Mouse (Mus musculus) hindbrain, embryonic 11.5 days (tissue): ENCODE data around the gene Plcg1. TPM values are rescaled to one million over a fixed set of nuclear protein-coding genes. Genes with fewer than 3 reads are reported as not detected.

Experiments
- ATAC-seq: fragments of 200-750 bp; cut with Nextera tagmentation; 2 replicates; pipeline ENCODE4 v1.8.0; 2017; ENCODE audit warnings: mild to moderate bottlenecking, moderate TSS enrichment, moderate library complexity; ENCODE audit not compliant: low FRiP score
- DNase-seq: peaks from one replicate; pipeline ENCODE4 v3.0.0-alpha.2; 2015; ENCODE audit warnings: low spot score
- H3K27ac ChIP-seq: fragments of 300-500 bp; sonication (generic); 2 replicates; pipeline ENCODE4 v1.5.1; 2014; ENCODE audit warnings: mild to moderate bottlenecking, low read depth, low read length
- H3K27me3 ChIP-seq: fragments of 300-500 bp; sonication (generic); 2 replicates; pipeline ENCODE4 v1.6.1; 2014; ENCODE audit warnings: mild to moderate bottlenecking, low read length, moderate library complexity, mixed read lengths; ENCODE audit not compliant: control insufficient read depth, insufficient read depth
- H3K36me3 ChIP-seq: fragments of 300-500 bp; sonication (generic); 2 replicates; pipeline ENCODE4 v1.6.1; 2014; ENCODE audit warnings: mild to moderate bottlenecking, low read length, moderate library complexity, mixed read lengths; ENCODE audit not compliant: control insufficient read depth, insufficient read depth
- H3K4me1 ChIP-seq: fragments of 300-500 bp; sonication (generic); replicated peaks from 2 replicates; pipeline ENCODE4 v1.6.1; 2014; ENCODE audit warnings: low read length, mixed read lengths; ENCODE audit not compliant: control insufficient read depth, insufficient read depth
- H3K4me2 ChIP-seq: fragments of 300-500 bp; sonication (generic); replicated peaks from 2 replicates; pipeline ENCODE4 v1.6.1; 2014; ENCODE audit warnings: mild to moderate bottlenecking, low read depth, low read length
- H3K4me3 ChIP-seq: fragments of 300-500 bp; sonication (generic); 2 replicates; pipeline ENCODE4 v1.5.1; 2014; ENCODE audit warnings: low read depth, low read length
- H3K9ac ChIP-seq: fragments of 300-500 bp; sonication (generic); 2 replicates; pipeline ENCODE4 v1.6.1; 2014; ENCODE audit warnings: low read depth, low read length
- H3K9me3 ChIP-seq: fragments of 300-500 bp; sonication (generic); 2 replicates; pipeline ENCODE4 v1.6.1; 2016; ENCODE audit warnings: low read length; ENCODE audit not compliant: control insufficient read depth
- WGBS: fragments of 180-500 bp; shearing (Covaris S2); extraction: QIAGEN DNeasy Blood & Tissue Kit; methylation state at CpG from one replicate; pipeline ENCODE4 v1.1.7; 2014; 5-methylcytosine and 5-hydroxymethylcytosine counted together
- polyA plus RNA-seq: library from polyadenylated mRNA; unstranded; fragments of >200 nt; fragmentation: Nextera tagmentation; extraction: Ambion mirVana; gene quantifications from 2 replicates; pipeline ENCODE4 v1.2.1, GENCODE M21; 2014

Gene Plcg1
- polyA plus RNA-seq, 1 experiment from 2014 or later: 67.8 TPM

DNA sequence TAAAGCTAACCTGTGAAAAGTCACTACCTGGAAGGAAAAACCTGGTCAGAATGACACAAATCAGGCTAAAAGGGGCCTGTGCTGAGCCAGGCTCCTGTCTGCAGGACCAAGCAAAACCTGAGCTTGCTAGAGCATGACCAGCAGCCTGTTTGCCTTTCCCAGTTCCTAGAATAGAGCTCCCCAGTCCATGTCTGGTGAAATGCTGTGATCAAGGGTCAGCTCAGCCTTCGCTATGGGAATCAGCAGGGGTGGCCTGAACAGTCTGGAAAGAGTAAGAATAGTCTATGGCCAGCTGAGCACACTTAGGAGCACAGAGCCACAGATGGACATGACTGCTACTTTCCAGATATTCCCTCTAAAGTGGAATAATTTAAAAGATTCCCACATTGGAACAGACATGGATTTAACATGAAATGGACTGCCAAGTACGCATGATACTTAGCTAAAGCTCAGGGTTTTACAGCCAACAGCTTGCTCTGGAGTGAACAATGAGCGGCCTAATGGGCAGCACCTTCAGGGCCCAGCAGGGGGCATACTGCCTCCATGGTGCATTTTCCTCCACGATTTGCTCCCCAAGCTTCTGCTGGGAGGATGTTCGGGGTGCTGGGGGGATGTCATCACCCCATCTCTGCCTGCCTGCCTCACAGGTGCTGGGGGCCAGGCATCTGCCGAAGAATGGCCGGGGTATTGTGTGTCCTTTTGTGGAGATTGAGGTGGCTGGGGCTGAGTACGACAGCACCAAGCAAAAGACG, 29.5 kb downstream of the Plcg1 start:
- WGBS: 88% methylated on average over 9 of the region's 9 CpGs
- H3K4me1 ChIP-seq: no peaks in the 10 kb centered on the region
- H3K4me3 ChIP-seq: no peak overlapping the region
- H3K4me2 ChIP-seq: no peak overlapping the region
- peaks cover 12% of the 10 kb centered on the region for H3K36me3 ChIP-seq
- no peak for ATAC-seq
- no peak overlapping the region for H3K9ac ChIP-seq
- no peak overlapping the region for H3K27ac ChIP-seq
- H3K9me3 ChIP-seq: no peaks in the 10 kb centered on the region
- no peaks in the 10 kb centered on the region for H3K27me3 ChIP-seq
- peak; percentile 33 for DNase-seq

GRCm38 (mm10) chr2:160763816-160764215, 32.7 kb downstream of the Plcg1 start:
- no peaks in the 10 kb centered on the region for H3K27me3 ChIP-seq
- 90% methylated on average over 3 of the region's 3 CpGs for WGBS
- no peak overlapping the region for H3K27ac ChIP-seq
- H3K9ac ChIP-seq: no peak overlapping the region
- H3K4me3 ChIP-seq: no peak overlapping the region
- H3K36me3 ChIP-seq: peaks cover 3% of the 10 kb centered on the region; the same call in 1 of the 2 replicates
- H3K9me3 ChIP-seq: no peaks in the 10 kb centered on the region
- ATAC-seq (no peak), DNase-seq (no peak)
- H3K4me2 ChIP-seq: no peak overlapping the region
- no peaks in the 10 kb centered on the region for H3K4me1 ChIP-seq

GRCm38 (mm10) chr2:160764386-160764785, 33.3 kb downstream of the Plcg1 start:
- H3K4me2 ChIP-seq: no peak overlapping the region
- DNase-seq (no peak), ATAC-seq (no peak)
- H3K27me3 ChIP-seq: no peaks in the 10 kb centered on the region
- no peaks in the 10 kb centered on the region for H3K9me3 ChIP-seq
- 92% methylated on average over 2 of the region's 2 CpGs for WGBS
- H3K36me3 ChIP-seq: peaks cover 3% of the 10 kb centered on the region; the same call in 1 of the 2 replicates
- H3K4me3 ChIP-seq: no peak overlapping the region
- no peak overlapping the region for H3K9ac ChIP-seq
- H3K27ac ChIP-seq: no peak overlapping the region
- H3K4me1 ChIP-seq: no peaks in the 10 kb centered on the region

DNA sequence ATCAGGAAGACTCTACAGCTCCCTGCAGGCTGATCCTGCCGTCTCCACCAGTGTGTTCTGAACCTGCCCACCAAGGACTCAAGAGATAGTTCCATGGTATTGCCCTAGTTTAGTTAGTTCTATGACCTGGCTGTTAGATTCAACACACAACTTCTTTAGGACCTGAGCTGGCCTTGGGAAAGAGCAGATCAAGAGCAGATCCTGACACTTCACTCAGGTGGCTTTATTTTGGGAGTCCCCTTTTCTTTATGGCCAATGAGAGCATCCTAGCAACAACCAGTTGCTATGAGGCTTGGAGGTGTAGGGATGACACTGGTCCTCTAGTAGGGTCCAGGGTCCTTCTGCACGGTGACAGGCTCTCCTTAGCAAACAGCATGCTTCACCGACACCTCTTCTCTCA, 34.0 kb downstream of the Plcg1 start:
- no peak overlapping the region for H3K4me2 ChIP-seq
- H3K4me3 ChIP-seq: no peak overlapping the region
- no peak for ATAC-seq
- no peak for DNase-seq
- no peaks in the 10 kb centered on the region for H3K4me1 ChIP-seq
- H3K9me3 ChIP-seq: no peaks in the 10 kb centered on the region
- WGBS: 75% methylated on average over 3 of the region's 3 CpGs
- peaks cover 3% of the 10 kb centered on the region; the same call in 1 of the 2 replicates for H3K36me3 ChIP-seq
- H3K9ac ChIP-seq: no peak overlapping the region
- H3K27me3 ChIP-seq: no peaks in the 10 kb centered on the region
- no peak overlapping the region for H3K27ac ChIP-seq

DNA sequence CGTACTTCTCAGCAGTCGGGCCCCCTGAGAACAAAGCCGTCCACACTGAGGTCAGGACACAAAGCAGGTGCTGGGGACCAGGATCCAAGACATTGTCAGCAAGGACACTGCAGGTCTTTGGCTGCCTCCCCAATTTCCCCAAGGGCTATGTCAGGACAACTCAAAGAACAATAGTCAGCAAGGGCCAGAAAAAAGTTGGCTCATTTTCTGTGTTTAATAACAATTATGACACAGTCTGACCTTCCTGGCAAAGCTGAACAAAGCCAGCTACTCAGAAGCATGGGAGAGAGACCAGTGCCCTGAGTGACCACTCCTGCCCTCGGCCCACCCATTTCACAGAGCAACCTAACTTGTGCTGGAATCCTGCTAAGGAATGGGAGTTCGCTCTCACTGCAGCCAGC, 35.3 kb downstream of the Plcg1 start:
- H3K4me3 ChIP-seq: no peak overlapping the region
- no peak for DNase-seq
- 69% methylated on average over 5 of the region's 5 CpGs for WGBS
- no peaks in the 10 kb centered on the region for H3K4me1 ChIP-seq
- no peaks in the 10 kb centered on the region for H3K36me3 ChIP-seq
- H3K9ac ChIP-seq: no peak overlapping the region
- H3K9me3 ChIP-seq: no peaks in the 10 kb centered on the region
- no peak overlapping the region for H3K4me2 ChIP-seq
- ATAC-seq: no peak
- no peak overlapping the region for H3K27ac ChIP-seq
- H3K27me3 ChIP-seq: no peaks in the 10 kb centered on the region

GRCm38 (mm10) chr2:160767201-160767600, 36.1 kb downstream of the Plcg1 start:
- Histone ChIP-seq H3K4me1 (no peaks in the 10 kb centered on the region), H3K4me2 (no peak overlapping the region), H3K27ac (no peak overlapping the region), H3K9me3 (no peaks in the 10 kb centered on the region), H3K4me3 (no peak overlapping the region), H3K27me3 (no peaks in the 10 kb centered on the region), H3K36me3 (no peaks in the 10 kb centered on the region), H3K9ac (no peak overlapping the region)
- no peak for ATAC-seq
- WGBS: 92% methylated on average over 2 of the region's 2 CpGs
- no peak for DNase-seq

DNA sequence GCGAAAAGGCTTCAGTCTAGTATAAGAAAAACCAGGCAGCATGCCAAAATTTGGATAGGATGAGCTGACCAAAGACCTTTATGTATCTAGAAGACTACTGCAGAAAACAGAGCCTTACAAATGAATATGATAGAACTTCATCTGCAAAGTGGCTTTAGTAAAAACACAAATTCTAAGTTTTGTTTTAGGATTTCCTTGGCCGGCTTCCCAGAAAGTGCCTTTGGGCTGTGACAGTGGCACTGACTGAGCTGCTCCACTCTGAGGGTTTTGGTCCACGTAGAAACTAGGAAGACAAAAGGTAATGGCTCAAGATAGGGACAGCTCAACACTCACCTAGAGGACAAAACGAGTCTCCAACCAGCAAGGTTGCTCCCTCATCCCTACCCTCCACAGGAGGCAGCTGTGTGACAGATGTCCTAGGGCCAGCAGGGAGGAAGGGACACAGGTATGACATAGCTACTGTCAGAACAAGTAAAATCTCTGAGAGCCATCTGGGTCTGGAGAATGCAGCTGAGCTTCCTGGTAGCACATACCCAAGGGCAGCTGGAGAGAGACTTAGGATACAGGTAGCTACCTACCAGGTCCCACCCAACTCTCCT, 37.1 kb downstream of the Plcg1 start:
- no peak for DNase-seq
- no peaks in the 10 kb centered on the region for H3K27me3 ChIP-seq
- no peak for ATAC-seq
- no peaks in the 10 kb centered on the region for H3K4me1 ChIP-seq
- no peaks in the 10 kb centered on the region for H3K9me3 ChIP-seq
- H3K36me3 ChIP-seq: no peaks in the 10 kb centered on the region
- no peak overlapping the region for H3K4me3 ChIP-seq
- no peak overlapping the region for H3K9ac ChIP-seq
- WGBS: 83% methylated on average over 4 of the region's 4 CpGs
- H3K27ac ChIP-seq: no peak overlapping the region
- no peak overlapping the region for H3K4me2 ChIP-seq

GRCm38 (mm10) chr2:160768997-160769396, 37.9 kb downstream of the Plcg1 start:
- Histone ChIP-seq H3K27ac (no peak overlapping the region), H3K36me3 (no peaks in the 10 kb centered on the region), H3K4me1 (no peaks in the 10 kb centered on the region), H3K4me2 (no peak overlapping the region), H3K9ac (no peak overlapping the region), H3K4me3 (no peak overlapping the region), H3K27me3 (no peaks in the 10 kb centered on the region), H3K9me3 (no peaks in the 10 kb centered on the region)
- 95% methylated on average over 2 of the region's 2 CpGs for WGBS
- no peak for DNase-seq
- no peak for ATAC-seq

DNA sequence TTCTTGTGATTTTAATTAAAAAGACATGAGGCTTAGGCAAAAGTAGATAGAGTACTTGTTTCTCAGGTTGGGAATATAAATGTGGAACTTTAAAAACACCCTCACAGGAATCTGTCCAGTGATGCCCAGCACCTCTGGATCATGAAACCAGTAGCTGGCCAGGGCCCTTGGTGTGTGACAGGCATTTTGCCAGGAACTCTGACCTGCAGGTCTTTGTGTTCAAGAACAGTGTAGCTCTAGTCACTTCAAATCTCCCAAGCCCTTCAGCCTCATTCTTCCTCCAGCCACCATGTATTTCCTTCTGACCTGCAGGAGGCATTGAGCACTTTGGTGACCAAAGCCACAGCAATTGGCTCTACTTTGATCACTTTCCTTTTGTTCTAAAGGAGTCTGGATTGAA, 39.3 kb downstream of the Plcg1 start:
- no peak for DNase-seq

More for the DNA sequence above, 39.3 kb downstream of the Plcg1 start:
- no peaks in the 10 kb centered on the region for H3K4me1 ChIP-seq
- no peak overlapping the region for H3K9ac ChIP-seq
- no peaks in the 10 kb centered on the region for H3K9me3 ChIP-seq
- no peak overlapping the region for H3K4me3 ChIP-seq
- no peaks in the 10 kb centered on the region for H3K36me3 ChIP-seq
- H3K27me3 ChIP-seq: no peaks in the 10 kb centered on the region
- ATAC-seq: no peak
- H3K27ac ChIP-seq: no peak overlapping the region
- no peak overlapping the region for H3K4me2 ChIP-seq
